Mouse (Mus musculus): ENCODE results near the gene Foxf2.

GRCm38 (mm10) chr13:31627864-31628690 is 2.5 kb downstream of the Foxf2 start:
- no peak for TF ChIP-seq POLR2A (IDR thresholded peaks at IDR 0.05; ENCODE audit: borderline replicate concordance, low read depth, low read length)
- no peak for TF ChIP-seq CTCF (IDR thresholded peaks at IDR 0.05; ENCODE audit: low read depth, low read length)
